Comparison of ENCODE assay signal across 12 mouse cellular contexts in the genomic region with DNA sequence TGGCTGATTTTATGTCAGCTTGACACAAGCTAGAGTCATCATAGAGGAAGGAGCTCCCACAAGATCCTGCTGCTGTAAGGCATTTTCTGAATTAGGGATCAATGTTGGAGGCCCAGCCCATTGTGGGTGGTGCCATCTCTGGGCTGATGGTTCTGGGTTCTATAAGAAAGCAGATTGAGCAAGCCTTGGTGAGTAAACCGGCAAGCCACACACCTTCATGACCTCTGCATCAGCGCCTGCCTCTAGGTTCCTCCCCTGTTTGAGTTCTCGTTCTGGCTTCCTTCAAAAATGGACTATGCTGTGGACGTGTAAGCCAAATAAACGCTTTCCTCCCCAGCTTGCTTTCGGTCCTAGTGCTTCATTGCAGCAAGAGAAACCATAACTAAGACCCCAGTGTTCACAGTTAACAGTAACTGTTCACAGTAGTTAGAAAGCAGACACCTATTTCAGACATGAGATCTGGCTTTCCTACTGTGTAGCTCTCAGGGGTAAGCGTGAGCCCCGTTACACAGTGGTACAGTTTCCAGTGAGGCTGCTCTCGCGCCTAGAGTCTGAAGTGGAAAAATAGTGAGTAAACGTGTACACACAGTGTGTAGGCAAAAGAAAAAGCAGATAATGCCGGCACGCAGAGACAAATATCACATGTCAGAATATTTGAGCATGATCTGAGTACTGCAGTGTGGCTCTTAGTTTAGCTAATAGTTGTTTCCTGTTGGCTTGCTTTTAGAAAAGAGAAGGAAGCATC. TPM values are rescaled to one million over a fixed set of nuclear protein-coding genes. Genes with fewer than 3 reads are reported as not detected.
DNase-seq lines count a peak whose midpoint lies in the region; ATAC-seq lines count a peak whose summit lies in the region.
"Had no signal": no experiment of that assay in that cellular context is flagged by ENCODE, and none has a peak within 500 bp of the region (broad histone marks: within the 10 kb centered on the region; RNA-seq: fewer than 3 reads in every experiment).

No protein-coding gene starts in this region.

- DNase-seq in 416B (ENCODE audit: low read depth), result peak; percentile 81
- no peak for DNase-seq in retina, postnatal 1 day
- no peak for DNase-seq in layer of hippocampus, adult 11-12 months (ENCODE audit: low spot score)
- no peak for DNase-seq in kidney, postnatal 36 days
- DNase-seq: adrenal gland, adult 2 months; cerebellum, adult 11 months; lung, adult 18-20 months; right cerebral cortex, adult 18-20 months had no signal

- ATAC-seq in CD4-positive, CD25-positive, alpha-beta regulatory T cell, adult 4 months, result peak; percentile 42
- ATAC-seq in common myeloid progenitor, adult 5-6 weeks (replicated peaks; ENCODE audit: low read depth, poor library complexity, severe bottlenecking), result 0 out of 2 replicates have a peak, but pooled peaks have one; percentile 2
- ATAC-seq in megakaryocyte, adult 5-6 weeks (ENCODE audit: poor library complexity, severe bottlenecking), result peak; percentile 25
- ATAC-seq: hindbrain, embryonic 16.5 days had no signal

RNA-seq across cellular contexts. Expression of a gene that starts 4.1 kb away (rescaled TPM):
- polyA plus RNA-seq in CD4-positive, CD25-positive, alpha-beta regulatory T cell, adult 4 months (2017; shearing (Covaris generic)), result 10 to 100 TPM; 14.7 to 20.7 TPM
- 43.5 and 50.6 TPM in 2 replicates for total RNA-seq in common myeloid progenitor, adult 5-6 weeks (2017)
- 20.0 and 20.6 TPM in 2 replicates for total RNA-seq in megakaryocyte, adult 5-6 weeks (2015)
- total RNA-seq in megakaryocyte, adult 5-6 weeks (2017), result 25.7 and 29.1 TPM in 2 replicates
